Mouse (Mus musculus) lung, postnatal 0 days (tissue): ENCODE results near the gene Cyp2t4. TPM values are rescaled to one million over a fixed set of nuclear protein-coding genes. Genes with fewer than 3 reads are reported as not detected.

Experiments used
- ATAC-seq: fragments of 200-750 bp; cut with Nextera tagmentation; 2 replicates; pipeline ENCODE4 v1.8.0; 2017; ENCODE audit warnings: moderate library complexity
- DNase-seq: peaks from one replicate; pipeline ENCODE4 v3.0.0-alpha.2; 2016; ENCODE audit warnings: low spot score
- H3K27ac ChIP-seq: fragments of 300-500 bp; sonication (generic); 2 replicates; pipeline ENCODE4 v1.5.1; 2014; ENCODE audit warnings: antibody characterized with exemption, mild to moderate bottlenecking, low read length, mixed read lengths
- H3K27me3 ChIP-seq: fragments of 300-500 bp; sonication (generic); replicated peaks from 2 replicates; pipeline ENCODE4 v1.6.1; 2014; ENCODE audit warnings: low read length, mixed read lengths; ENCODE audit not compliant: insufficient read depth
- H3K36me3 ChIP-seq: fragments of 300-500 bp; sonication (generic); 2 replicates; pipeline ENCODE4 v1.6.1; 2014; ENCODE audit warnings: low read length, mixed read lengths; ENCODE audit not compliant: insufficient read depth
- H3K4me1 ChIP-seq: fragments of 300-500 bp; sonication (generic); 2 replicates; pipeline ENCODE4 v1.6.1; 2014; ENCODE audit warnings: antibody characterized with exemption, low read depth, low read length, mixed read lengths; ENCODE audit not compliant: insufficient read depth
- H3K4me2 ChIP-seq: fragments of 300-500 bp; sonication (generic); replicated peaks from 2 replicates; pipeline ENCODE4 v1.6.1; 2014; ENCODE audit warnings: low read depth, mild to moderate bottlenecking, low read length, moderate library complexity, mixed read lengths
- H3K4me3 ChIP-seq: fragments of 300-500 bp; sonication (generic); 2 replicates; pipeline ENCODE4 v1.5.1; 2014; ENCODE audit warnings: low read depth, low read length
- H3K9ac ChIP-seq: fragments of 300-500 bp; sonication (generic); replicated peaks from 2 replicates; pipeline ENCODE4 v1.6.1; 2014; ENCODE audit warnings: low read depth, mild to moderate bottlenecking
- H3K9me3 ChIP-seq: fragments of 300-500 bp; sonication (generic); 2 replicates; pipeline ENCODE4 v1.6.1; 2016; ENCODE audit warnings: low read length, mixed read lengths
- CTCF ChIP-seq: IDR thresholded peaks from 2 replicates; pipeline ENCODE4 v1.5.1; 2016; ENCODE audit warnings: antibody characterized with exemption, mild to moderate bottlenecking
- EP300 ChIP-seq: IDR thresholded peaks from 2 replicates; pipeline ENCODE4 v1.6.1; 2016; ENCODE audit warnings: antibody characterized with exemption, mild to moderate bottlenecking, control low read depth
- WGBS: fragments of 180-500 bp; shearing (Covaris S2); extraction: QIAGEN DNeasy Blood & Tissue Kit; methylation state at CpG from one replicate; pipeline ENCODE4 v1.1.7; 2014; 5-methylcytosine and 5-hydroxymethylcytosine counted together
- microRNA counts: library from miRNA; unstranded; fragments of <30 nt; microRNA quantifications from one replicate; lab custom pipeline; 2015
- microRNA-seq: library from miRNA; unstranded; fragments of <30 nt; microRNA quantifications from one replicate; pipeline ENCODE4, GENCODE M21; 2016
- polyA plus RNA-seq: library from polyadenylated mRNA; unstranded; fragments of >200 nt; fragmentation: Nextera tagmentation; extraction: Ambion mirVana; gene quantifications from 2 replicates; pipeline ENCODE4 v1.2.1, GENCODE M21; 2015

The Cyp2t4 gene
- polyA plus RNA-seq, 1 experiment from 2014 or later = not detected

- ATAC-seq (peak; percentile 98), DNase-seq (peak; percentile 100)
- Histone ChIP-seq H3K27ac (peak within 1 kb of the TSS; percentile 100), H3K36me3 (peaks cover 9% of the 10 kb centered on the region), H3K4me2 (peak within 1 kb of the TSS; percentile 66), H3K4me3 (peak within 1 kb of the TSS; percentile 69), H3K4me1 (0 out of 2 replicates have a peak, but pooled peaks cover 8% of the 10 kb centered on the region), H3K27me3 (no peaks in the 10 kb centered on the region), H3K9ac (peak within 1 kb of the TSS; percentile 83), H3K9me3 (no peaks in the 10 kb centered on the region)
- WGBS = under 1% methylated on average over 64 of the region's 64 CpGs
- peak; percentile 18 for TF ChIP-seq EP300
- TF ChIP-seq CTCF = peak; percentile 13; the same call in 1 of the 2 replicates
Observed at GRCm38 (mm10) chr7:27195681-27196611, 42.4 kb downstream of the Cyp2t4 start, which contains the start of the genes BC024978 and Snrpa. Gene BC024978 (plus strand): TSS chr7:27195781. Gene Snrpa (minus strand): TSS chr7:27196271.

- TF ChIP-seq CTCF = no peak
- no peak for TF ChIP-seq EP300
- Histone ChIP-seq H3K4me3 (no peak overlapping the region), H3K27ac (no peak overlapping the region), H3K9me3 (no peaks in the 10 kb centered on the region), H3K27me3 (no peaks in the 10 kb centered on the region), H3K36me3 (peaks cover 4% of the 10 kb centered on the region; the same call in 1 of the 2 replicates), H3K4me1 (0 out of 2 replicates have a peak, but pooled peaks cover 8% of the 10 kb centered on the region), H3K4me2 (no peak overlapping the region), H3K9ac (no peak overlapping the region)
- ATAC-seq (no peak), DNase-seq (no peak)
- 90% methylated on average over 2 of the region's 3 CpGs for WGBS
Observed at GRCm38 (mm10) chr7:27197136-27197535, 43.6 kb downstream of the Cyp2t4 start.

GRCm38 (mm10) chr7:27197634-27198033 is 44.1 kb downstream of the Cyp2t4 start:
- H3K27me3 ChIP-seq = no peaks in the 10 kb centered on the region
- ATAC-seq = no peak
- peaks cover 4% of the 10 kb centered on the region; the same call in 1 of the 2 replicates for H3K36me3 ChIP-seq
- 0 out of 2 replicates have a peak, but pooled peaks cover 8% of the 10 kb centered on the region for H3K4me1 ChIP-seq
- H3K27ac ChIP-seq = no peak overlapping the region
- no peak for DNase-seq
- H3K9me3 ChIP-seq = no peaks in the 10 kb centered on the region
- WGBS = 91% methylated on average over 8 of the region's 8 CpGs
- no peak overlapping the region for H3K9ac ChIP-seq
- no peak for TF ChIP-seq CTCF
- no peak for TF ChIP-seq EP300
- no peak overlapping the region for H3K4me2 ChIP-seq
- no peak overlapping the region for H3K4me3 ChIP-seq

- no peak overlapping the region for H3K4me3 ChIP-seq
- DNase-seq (no peak), ATAC-seq (no peak)
- H3K9me3 ChIP-seq = no peaks in the 10 kb centered on the region
- H3K9ac ChIP-seq = no peak overlapping the region
- TF ChIP-seq EP300 = no peak
- no peak for TF ChIP-seq CTCF
- H3K27me3 ChIP-seq = no peaks in the 10 kb centered on the region
- 0 out of 2 replicates have a peak, but pooled peaks cover 8% of the 10 kb centered on the region for H3K4me1 ChIP-seq
- peaks cover 2% of the 10 kb centered on the region; the same call in 1 of the 2 replicates for H3K36me3 ChIP-seq
- H3K4me2 ChIP-seq = no peak overlapping the region
- H3K27ac ChIP-seq = no peak overlapping the region
Observed at GRCm38 (mm10) chr7:27198355-27198754, 44.8 kb downstream of the Cyp2t4 start.

GRCm38 (mm10) chr7:27198779-27199178 is 45.3 kb downstream of the Cyp2t4 start:
- TF ChIP-seq CTCF (no peak), EP300 (no peak)
- Histone ChIP-seq H3K4me2 (no peak overlapping the region), H3K27me3 (no peaks in the 10 kb centered on the region), H3K9me3 (no peaks in the 10 kb centered on the region), H3K9ac (no peak overlapping the region), H3K4me1 (0 out of 2 replicates have a peak, but pooled peaks cover 8% of the 10 kb centered on the region), H3K36me3 (no peaks in the 10 kb centered on the region), H3K27ac (no peak overlapping the region), H3K4me3 (no peak overlapping the region)
- ATAC-seq = no peak
- no peak for DNase-seq
- 91% methylated on average over 8 of the region's 8 CpGs for WGBS

GRCm38 (mm10) chr7:27203730-27204449 is 50.4 kb downstream of the Cyp2t4 start:
- Histone ChIP-seq H3K4me1 (no peaks in the 10 kb centered on the region), H3K27me3 (no peaks in the 10 kb centered on the region), H3K36me3 (peaks cover 12% of the 10 kb centered on the region; the same call in 1 of the 2 replicates), H3K9ac (no peak overlapping the region), H3K9me3 (no peaks in the 10 kb centered on the region), H3K27ac (no peak overlapping the region), H3K4me2 (no peak overlapping the region), H3K4me3 (no peak overlapping the region)
- WGBS = 93% methylated on average over 8 of the region's 8 CpGs
- TF ChIP-seq CTCF (no peak), EP300 (no peak)
- ATAC-seq (no peak), DNase-seq (no peak)

MicroRNAs encoded within 50 kb of the gene (microRNA counts, 519-probe panel; counts per million panel counts)
- not detected for microRNA mmu-miR-1191 (lab: Ali Mortazavi, UCI)

Small RNA genes lying within 50 kb of the gene (microRNA-seq; reads per million reads assigned to microRNA genes)
- gene Mir1191 (1.2 reads per million), gene Mir3101 (not detected)

Other genes with a start within 250 kb of the Cyp2t4 start
- gene Cyp2a22, start 214.3 kb upstream of the Cyp2t4 start, polyA plus RNA-seq = not detected in 2 replicates
- not detected in 2 replicates for gene Cyp2a12, start 124.6 kb upstream of the Cyp2t4 start, polyA plus RNA-seq
- 585 and 665 TPM in 2 replicates for gene Cyp2f2, start 33.8 kb upstream of the Cyp2t4 start, polyA plus RNA-seq
- 68.0 and 75.1 TPM in 2 replicates for gene Egln2, start 13.1 kb downstream of the Cyp2t4 start, polyA plus RNA-seq
- 79.6 and 82.3 TPM in 2 replicates for gene Rab4b, start 25.2 kb downstream of the Cyp2t4 start, polyA plus RNA-seq
- gene Gm21983, start 27.4 kb downstream of the Cyp2t4 start, polyA plus RNA-seq = 0.35 TPM in 1 of 2 replicates, not detected in the other
- gene Mia, start 27.4 kb downstream of the Cyp2t4 start, polyA plus RNA-seq = 24.9 and 31.5 TPM in 2 replicates
- gene BC024978, start 42.1 kb downstream of the Cyp2t4 start, polyA plus RNA-seq = 2.5 TPM in 2 replicates
- 69.7 and 75.8 TPM in 2 replicates for gene Snrpa, start 42.6 kb downstream of the Cyp2t4 start, polyA plus RNA-seq
- gene Itpkc, start 74.9 kb downstream of the Cyp2t4 start, polyA plus RNA-seq = 2.9 and 4.1 TPM in 2 replicates
- gene Coq8b, start 79.3 kb downstream of the Cyp2t4 start, polyA plus RNA-seq = 21.3 and 23.6 TPM in 2 replicates
- 11.6 and 11.7 TPM in 2 replicates for gene Numbl, start 104.7 kb downstream of the Cyp2t4 start, polyA plus RNA-seq
- 99.9 and 103 TPM in 2 replicates for gene Ltbp4, start 184.0 kb downstream of the Cyp2t4 start, polyA plus RNA-seq
- 31.1 and 31.2 TPM in 2 replicates for gene Shkbp1, start 202.3 kb downstream of the Cyp2t4 start, polyA plus RNA-seq
- not detected in 2 replicates for gene Gm20479, start 203.7 kb downstream of the Cyp2t4 start, polyA plus RNA-seq